Mouse (Mus musculus) MEL (cell line): ENCODE results near the gene Tuba4a.

Experiments used
- CTCF ChIP-seq, 3 experiments: IDR thresholded peaks in 2 of 3; conservative IDR thresholded peaks in 1 of 3; 2 replicates each; pipeline ENCODE4 v1.5.1; 2011 to 2012; ENCODE audit warnings: low read length in 3 of 3, low read depth in 2 of 3, mild to moderate bottlenecking in 2 of 3, improper control_type of control experiment in 1 of 3, inconsistent platforms in 1 of 3, mixed read lengths in 1 of 3, moderate library complexity in 1 of 3; ENCODE audit not compliant: control insufficient read depth in 1 of 3, insufficient read depth in 1 of 3, poor library complexity in 1 of 3, severe bottlenecking in 1 of 3
- E2F4 ChIP-seq: IDR thresholded peaks from 2 replicates; pipeline ENCODE4 v1.6.1; 2011; ENCODE audit warnings: low read depth, low read length, improper control_type of control experiment, borderline replicate concordance
- GATA1 ChIP-seq: IDR thresholded peaks from 2 replicates; pipeline ENCODE4 v1.6.1; 2011; ENCODE audit warnings: low read depth, low read length, improper control_type of control experiment
- MAZ ChIP-seq: IDR thresholded peaks from 2 replicates; pipeline ENCODE4 v1.6.1; 2012; ENCODE audit warnings: low read depth, mild to moderate bottlenecking, inconsistent platforms, low read length, improper control_type of control experiment
- MYC ChIP-seq: IDR thresholded peaks from 2 replicates; pipeline ENCODE4 v1.6.1; 2011; ENCODE audit warnings: low read depth, mild to moderate bottlenecking, low read length, improper control_type of control experiment, moderate library complexity
- POLR2A ChIP-seq, 2 experiments: IDR thresholded peaks; 2 replicates each; pipeline ENCODE4 v1.6.1; 2011 to 2012; ENCODE audit warnings: low read length in 2 of 2, mild to moderate bottlenecking in 2 of 2, control low read depth in 1 of 2, improper control_type of control experiment in 1 of 2, low read depth in 1 of 2, moderate library complexity in 1 of 2; ENCODE audit not compliant: control insufficient read depth in 1 of 2, insufficient read depth in 1 of 2, poor library complexity in 1 of 2
- TBP ChIP-seq: IDR thresholded peaks from 2 replicates; pipeline ENCODE4 v1.8.0; 2011; ENCODE audit warnings: low read depth, low read length, improper control_type of control experiment
- UBTF ChIP-seq: IDR thresholded peaks from 2 replicates; pipeline ENCODE4 v1.6.1; 2012; ENCODE audit warnings: low read depth, mild to moderate bottlenecking, inconsistent platforms, low read length, improper control_type of control experiment, moderate library complexity, borderline replicate concordance; ENCODE audit not compliant: insufficient read depth
- ZC3H11A ChIP-seq: IDR thresholded peaks from 2 replicates; pipeline ENCODE4 v1.6.1; 2012; ENCODE audit warnings: low read depth, mild to moderate bottlenecking, inconsistent platforms, low read length, improper control_type of control experiment

DNA sequence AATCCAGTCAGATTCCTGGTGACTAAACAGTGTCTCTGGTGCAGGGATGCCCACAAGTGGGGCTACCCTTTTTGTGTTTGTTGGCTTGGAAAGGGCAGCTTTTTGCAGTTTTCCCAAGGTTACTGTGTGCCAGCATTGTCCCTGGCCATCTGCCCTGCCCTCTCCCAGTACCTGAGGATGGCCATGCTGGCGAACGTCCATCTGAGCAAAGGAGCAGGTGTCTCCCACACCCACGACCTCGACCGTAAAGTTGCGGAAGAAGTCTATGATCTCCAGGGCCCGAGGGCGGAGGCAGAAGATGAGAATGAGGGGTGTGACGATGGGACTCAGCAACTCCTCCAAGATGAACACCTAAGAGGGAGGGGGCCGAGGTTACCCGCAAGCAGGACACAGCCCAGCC lies 34.2 kb downstream of the Tuba4a start:
- TF ChIP-seq CTCF (IDR thresholded peaks at IDR 0.05 in 2 of 3, conservative IDR thresholded peaks at IDR 0.05 in 1 of 3; ENCODE audit: control insufficient read depth in 1 of 3, insufficient read depth in 1 of 3, low read depth in 2 of 3, low read length in 3 of 3, poor library complexity in 1 of 3, severe bottlenecking in 1 of 3) = no peak
- TF ChIP-seq TBP = no peak
- TF ChIP-seq UBTF = no peak
- TF ChIP-seq MAZ = no peak
- TF ChIP-seq ZC3H11A = no peak
- TF ChIP-seq GATA1 = no peak
- TF ChIP-seq MYC = no peak
- TF ChIP-seq POLR2A (IDR thresholded peaks at IDR 0.05; ENCODE audit: control insufficient read depth in 1 of 2, insufficient read depth in 1 of 2, low read depth in 1 of 2, low read length in 2 of 2, poor library complexity in 1 of 2) = no peak
- TF ChIP-seq E2F4 = no peak
